Mouse (Mus musculus) gastrocnemius, adult 18-20 months (tissue): ENCODE measurements around the gene Gm6020. TPM values are rescaled to one million over a fixed set of nuclear protein-coding genes. Genes with fewer than 3 reads are reported as not detected.

Source experiments
- total RNA-seq, 2 experiments: library from RNA; stranded (reverse); gene quantifications; 2 replicates each; pipeline ENCODE4 v1.2.3; 2021

The Gm6020 gene
- total RNA-seq, 2 experiments from 2014 or later = not detected

Other genes starting within 250 kb of the Gm6020 start
- gene Zfp950, start 43.0 kb upstream of the Gm6020 start, total RNA-seq = 1 to 10 TPM; 3.0 TPM
- gene Gm7102, start 7.6 kb upstream of the Gm6020 start, total RNA-seq = not detected
- 1 to 10 TPM in 1 of 2 experiments, under 1 TPM in 1; 0.84 to 1.5 TPM for gene Csf2ra, start 44.5 kb downstream of the Gm6020 start, total RNA-seq
- gene Gm21060, start 113.2 kb downstream of the Gm6020 start, total RNA-seq = not detected